Mouse (Mus musculus) ES-E14 (cell line): ENCODE data around the gene Gm38119.

ENCODE experiments used
- HCFC1 ChIP-seq: IDR thresholded peaks from 2 replicates; pipeline ENCODE4 v1.6.1; 2012; ENCODE audit warnings: low read length, inconsistent platforms, borderline replicate concordance; ENCODE audit not compliant: insufficient read depth
- MAFK ChIP-seq: IDR thresholded peaks from 2 replicates; pipeline ENCODE4 v1.6.1; 2014; ENCODE audit warnings: mild to moderate bottlenecking, low read depth, low read length, inconsistent platforms; ENCODE audit not compliant: insufficient read depth
- ZC3H11A ChIP-seq: IDR thresholded peaks from 2 replicates; pipeline ENCODE4 v1.6.1; 2012; ENCODE audit warnings: low read depth, mild to moderate bottlenecking, inconsistent platforms, low read length, borderline replicate concordance
- ZNF384 ChIP-seq: IDR thresholded peaks from 2 replicates; pipeline ENCODE4 v1.6.1; 2012; ENCODE audit warnings: low read depth, low read length, inconsistent platforms

- TF ChIP-seq MAFK (no peak), HCFC1 (no peak), ZNF384 (no peak), ZC3H11A (no peak)
Observed at GRCm38 (mm10) chr3:92778799-92779198, 39.9 kb upstream of the Gm38119 start, which contains the start of gene Lce1i.
